Mouse (Mus musculus): ENCODE data around the gene Hydin. TPM values are rescaled to one million over a fixed set of nuclear protein-coding genes. Genes with fewer than 3 reads are reported as not detected.
A peak's percentile ranks its signal among the peaks of the same experiment; 100 is the strongest.

The Hydin gene
- polyA plus RNA-seq, 1 experiment from 2014 or later, result 0.17 TPM

- DNase-seq (ENCODE audit: low spot score) (no peak), ATAC-seq (replicated peaks; ENCODE audit: insufficient number of reproducible peaks, low FRiP score, low TSS enrichment, low read depth) (no peak)
- no peak overlapping the region for H3K27ac ChIP-seq (replicated peaks; ENCODE audit: low read depth, low read length)
- no peak overlapping the region for H3K9ac ChIP-seq (replicated peaks; ENCODE audit: low read length)
- H3K9me3 ChIP-seq (replicated peaks; ENCODE audit: control insufficient read depth, low read length), result no peaks in the 10 kb centered on the region
- no peak overlapping the region for H3K4me2 ChIP-seq (ENCODE audit: low read depth, low read length)
- H3K27me3 ChIP-seq (ENCODE audit: control insufficient read depth, insufficient read depth, low read length), result no peaks in the 10 kb centered on the region
- WGBS, result 10% methylated on average over 3 of the region's 3 CpGs
- H3K36me3 ChIP-seq (replicated peaks; ENCODE audit: control insufficient read depth, insufficient read depth, low read depth, low read length), result no peaks in the 10 kb centered on the region
- H3K4me3 ChIP-seq (ENCODE audit: low read depth, low read length), result no peak overlapping the region
- no peaks in the 10 kb centered on the region for H3K4me1 ChIP-seq (ENCODE audit: control insufficient read depth, insufficient read depth, low read length)
These were observed 215.5 kb downstream of the Hydin start for GRCm38 (mm10) chr8:110482275-110482674.

GRCm38 (mm10) chr8:110485234-110485633, 218.5 kb downstream of the Hydin start:
- H3K4me1 ChIP-seq (ENCODE audit: control insufficient read depth, insufficient read depth, low read length), result no peaks in the 10 kb centered on the region
- no peak overlapping the region for H3K9ac ChIP-seq (replicated peaks; ENCODE audit: low read length)
- DNase-seq (ENCODE audit: low spot score) (no peak), ATAC-seq (replicated peaks; ENCODE audit: insufficient number of reproducible peaks, low FRiP score, low TSS enrichment, low read depth) (no peak)
- no peaks in the 10 kb centered on the region for H3K36me3 ChIP-seq (replicated peaks; ENCODE audit: control insufficient read depth, insufficient read depth, low read depth, low read length)
- no peaks in the 10 kb centered on the region for H3K27me3 ChIP-seq (ENCODE audit: control insufficient read depth, insufficient read depth, low read length)
- 92% methylated on average over 13 of the region's 13 CpGs for WGBS
- H3K27ac ChIP-seq (replicated peaks; ENCODE audit: low read depth, low read length), result no peak overlapping the region
- H3K4me2 ChIP-seq (ENCODE audit: low read depth, low read length), result no peak overlapping the region
- no peaks in the 10 kb centered on the region for H3K9me3 ChIP-seq (replicated peaks; ENCODE audit: control insufficient read depth, low read length)
- H3K4me3 ChIP-seq (ENCODE audit: low read depth, low read length), result no peak overlapping the region

DNA sequence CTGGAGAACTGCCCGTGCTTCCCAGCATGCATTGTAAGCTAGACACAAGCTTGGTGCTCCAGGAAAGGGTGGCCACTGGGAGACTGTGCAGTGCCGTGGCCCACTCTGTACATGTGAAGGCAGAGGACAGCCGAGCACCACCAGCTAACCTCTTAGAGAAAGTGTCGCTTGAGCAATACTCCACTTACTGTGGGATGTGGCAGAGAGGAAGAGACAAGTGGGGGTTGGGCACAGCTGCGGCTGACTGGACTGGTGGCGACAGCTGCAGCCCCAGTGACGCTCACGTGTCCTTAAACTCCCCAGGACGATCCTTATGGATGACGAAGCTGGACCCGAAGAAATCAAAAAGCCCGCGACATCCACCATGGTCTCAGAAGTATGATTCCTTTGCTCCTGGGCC, 219.2 kb downstream of the Hydin start:
- no peak overlapping the region for H3K4me3 ChIP-seq (ENCODE audit: low read depth, low read length)
- no peaks in the 10 kb centered on the region for H3K9me3 ChIP-seq (replicated peaks; ENCODE audit: control insufficient read depth, low read length)
- WGBS, result 79% methylated on average over 13 of the region's 13 CpGs
- H3K36me3 ChIP-seq (replicated peaks; ENCODE audit: control insufficient read depth, insufficient read depth, low read depth, low read length), result no peaks in the 10 kb centered on the region
- H3K9ac ChIP-seq (replicated peaks; ENCODE audit: low read length), result no peak overlapping the region
- no peak overlapping the region for H3K27ac ChIP-seq (replicated peaks; ENCODE audit: low read depth, low read length)
- no peaks in the 10 kb centered on the region for H3K27me3 ChIP-seq (ENCODE audit: control insufficient read depth, insufficient read depth, low read length)
- ATAC-seq (replicated peaks; ENCODE audit: insufficient number of reproducible peaks, low FRiP score, low TSS enrichment, low read depth) (no peak), DNase-seq (ENCODE audit: low spot score) (no peak)
- H3K4me2 ChIP-seq (ENCODE audit: low read depth, low read length), result no peak overlapping the region
- H3K4me1 ChIP-seq (ENCODE audit: control insufficient read depth, insufficient read depth, low read length), result no peaks in the 10 kb centered on the region

DNA sequence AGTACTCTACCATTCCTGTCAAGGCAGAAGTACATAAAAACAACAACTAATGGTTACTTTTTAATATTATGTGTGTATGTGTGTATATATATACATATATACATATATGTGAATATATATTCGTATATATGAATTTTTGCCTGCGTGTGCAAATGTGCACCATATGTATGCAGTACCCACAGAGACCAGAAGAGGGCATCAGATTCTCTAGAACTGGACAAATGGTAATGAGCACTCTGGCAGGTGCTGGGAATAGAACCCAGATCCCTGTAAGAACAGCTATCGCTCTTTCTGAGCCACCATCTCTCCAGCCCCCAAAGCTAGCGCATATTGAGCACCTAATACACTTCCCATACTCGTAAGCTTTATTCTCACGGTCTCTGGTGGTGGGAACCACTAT, 220.9 kb downstream of the Hydin start:
- no peak overlapping the region for H3K27ac ChIP-seq (replicated peaks; ENCODE audit: low read depth, low read length)
- 96% methylated on average over 6 of the region's 6 CpGs for WGBS
- H3K4me1 ChIP-seq (ENCODE audit: control insufficient read depth, insufficient read depth, low read length), result no peaks in the 10 kb centered on the region
- DNase-seq (ENCODE audit: low spot score), result no peak
- no peak overlapping the region for H3K4me2 ChIP-seq (ENCODE audit: low read depth, low read length)
- H3K9ac ChIP-seq (replicated peaks; ENCODE audit: low read length), result no peak overlapping the region
- no peak for ATAC-seq (replicated peaks; ENCODE audit: insufficient number of reproducible peaks, low FRiP score, low TSS enrichment, low read depth)
- H3K4me3 ChIP-seq (ENCODE audit: low read depth, low read length), result no peak overlapping the region
- no peaks in the 10 kb centered on the region for H3K9me3 ChIP-seq (replicated peaks; ENCODE audit: control insufficient read depth, low read length)
- no peaks in the 10 kb centered on the region for H3K36me3 ChIP-seq (replicated peaks; ENCODE audit: control insufficient read depth, insufficient read depth, low read depth, low read length)
- H3K27me3 ChIP-seq (ENCODE audit: control insufficient read depth, insufficient read depth, low read length), result no peaks in the 10 kb centered on the region

- ATAC-seq (replicated peaks; ENCODE audit: insufficient number of reproducible peaks, low FRiP score, low TSS enrichment, low read depth), result no peak
- Histone ChIP-seq H3K36me3 (replicated peaks; ENCODE audit: control insufficient read depth, insufficient read depth, low read depth, low read length) (no peaks in the 10 kb centered on the region), H3K4me1 (ENCODE audit: control insufficient read depth, insufficient read depth, low read length) (no peaks in the 10 kb centered on the region), H3K4me3 (ENCODE audit: low read depth, low read length) (no peak overlapping the region), H3K9me3 (replicated peaks; ENCODE audit: control insufficient read depth, low read length) (no peaks in the 10 kb centered on the region), H3K27me3 (ENCODE audit: control insufficient read depth, insufficient read depth, low read length) (no peaks in the 10 kb centered on the region), H3K27ac (replicated peaks; ENCODE audit: low read depth, low read length) (no peak overlapping the region), H3K9ac (replicated peaks; ENCODE audit: low read length) (no peak overlapping the region), H3K4me2 (ENCODE audit: low read depth, low read length) (no peak overlapping the region)
- no peak for DNase-seq (ENCODE audit: low spot score)
- WGBS, result 74% methylated on average over 4 of the region's 4 CpGs
These were observed 222.6 kb downstream of the Hydin start for GRCm38 (mm10) chr8:110489344-110489743.

GRCm38 (mm10) chr8:110491118-110491517, 224.3 kb downstream of the Hydin start:
- no peak for DNase-seq (ENCODE audit: low spot score)
- H3K27ac ChIP-seq (replicated peaks; ENCODE audit: low read depth, low read length), result no peak overlapping the region
- H3K4me2 ChIP-seq (ENCODE audit: low read depth, low read length), result no peak overlapping the region
- no peak overlapping the region for H3K4me3 ChIP-seq (ENCODE audit: low read depth, low read length)
- no peaks in the 10 kb centered on the region for H3K9me3 ChIP-seq (replicated peaks; ENCODE audit: control insufficient read depth, low read length)
- H3K36me3 ChIP-seq (replicated peaks; ENCODE audit: control insufficient read depth, insufficient read depth, low read depth, low read length), result no peaks in the 10 kb centered on the region
- no peaks in the 10 kb centered on the region for H3K4me1 ChIP-seq (ENCODE audit: control insufficient read depth, insufficient read depth, low read length)
- H3K27me3 ChIP-seq (ENCODE audit: control insufficient read depth, insufficient read depth, low read length), result no peaks in the 10 kb centered on the region
- no peak overlapping the region for H3K9ac ChIP-seq (replicated peaks; ENCODE audit: low read length)
- WGBS, result 86% methylated on average over 5 of the region's 5 CpGs
- no peak for ATAC-seq (replicated peaks; ENCODE audit: insufficient number of reproducible peaks, low FRiP score, low TSS enrichment, low read depth)

- ATAC-seq (replicated peaks; ENCODE audit: insufficient number of reproducible peaks, low FRiP score, low TSS enrichment, low read depth), result no peak
- Histone ChIP-seq H3K4me2 (ENCODE audit: low read depth, low read length) (no peak overlapping the region), H3K27me3 (ENCODE audit: control insufficient read depth, insufficient read depth, low read length) (no peaks in the 10 kb centered on the region), H3K27ac (replicated peaks; ENCODE audit: low read depth, low read length) (no peak overlapping the region), H3K9ac (replicated peaks; ENCODE audit: low read length) (no peak overlapping the region), H3K4me1 (ENCODE audit: control insufficient read depth, insufficient read depth, low read length) (no peaks in the 10 kb centered on the region), H3K36me3 (replicated peaks; ENCODE audit: control insufficient read depth, insufficient read depth, low read depth, low read length) (no peaks in the 10 kb centered on the region), H3K4me3 (ENCODE audit: low read depth, low read length) (no peak overlapping the region), H3K9me3 (replicated peaks; ENCODE audit: control insufficient read depth, low read length) (no peaks in the 10 kb centered on the region)
- 83% methylated on average over 9 of the region's 9 CpGs for WGBS
- no peak for DNase-seq (ENCODE audit: low spot score)
These were observed 229.5 kb downstream of the Hydin start for GRCm38 (mm10) chr8:110496286-110496685.

DNA sequence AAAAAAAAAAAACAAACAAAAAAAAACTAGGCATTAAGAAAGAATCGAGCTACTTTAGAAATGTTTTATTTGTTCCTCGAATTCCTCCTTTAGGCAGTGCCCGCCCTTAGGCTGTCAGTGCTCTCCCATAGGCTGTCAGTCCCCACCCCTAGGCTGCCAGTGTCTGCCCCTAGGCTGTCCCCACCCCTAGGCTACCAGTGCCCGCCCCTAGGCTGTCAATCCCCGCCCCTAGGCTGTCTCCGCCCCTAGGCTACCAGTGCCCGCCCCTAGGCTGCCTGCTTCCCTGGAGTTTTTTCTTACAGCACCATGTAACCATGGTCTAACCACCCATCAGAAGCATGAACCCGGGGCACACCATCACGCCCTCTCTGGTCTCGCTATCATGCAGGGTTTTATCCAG, 233.5 kb downstream of the Hydin start:
- no peak overlapping the region for H3K27ac ChIP-seq (replicated peaks; ENCODE audit: low read depth, low read length)
- no peak overlapping the region for H3K9ac ChIP-seq (replicated peaks; ENCODE audit: low read length)
- H3K4me2 ChIP-seq (ENCODE audit: low read depth, low read length), result no peak overlapping the region
- H3K9me3 ChIP-seq (replicated peaks; ENCODE audit: control insufficient read depth, low read length), result no peaks in the 10 kb centered on the region
- DNase-seq (ENCODE audit: low spot score) (no peak), ATAC-seq (replicated peaks; ENCODE audit: insufficient number of reproducible peaks, low FRiP score, low TSS enrichment, low read depth) (peak; percentile 65; the same call in 1 of the 2 replicates)
- no peaks in the 10 kb centered on the region for H3K4me1 ChIP-seq (ENCODE audit: control insufficient read depth, insufficient read depth, low read length)
- 38% methylated on average over 10 of the region's 10 CpGs for WGBS
- H3K27me3 ChIP-seq (ENCODE audit: control insufficient read depth, insufficient read depth, low read length), result no peaks in the 10 kb centered on the region
- H3K36me3 ChIP-seq (replicated peaks; ENCODE audit: control insufficient read depth, insufficient read depth, low read depth, low read length), result no peaks in the 10 kb centered on the region
- no peak overlapping the region for H3K4me3 ChIP-seq (ENCODE audit: low read depth, low read length)
